Mouse (Mus musculus) erythroid progenitor cell, adult 5-6 weeks (primary cell): ENCODE results near the gene Twf1. TPM values are rescaled to one million over a fixed set of nuclear protein-coding genes. Genes with fewer than 3 reads are reported as not detected.
A peak's percentile ranks its signal among the peaks of the same experiment; 100 is the strongest.

Experiments
- ATAC-seq: replicated peaks from 2 replicates; pipeline ENCODE4 v1.8.0; 2016; ENCODE audit warnings: moderate number of reproducible peaks, mild to moderate bottlenecking, moderate TSS enrichment, inconsistent platforms; ENCODE audit not compliant: poor library complexity, low FRiP score, severe bottlenecking
- total RNA-seq, 2 experiments: library from RNA; stranded (forward) in 1 of 2; stranded (reverse) in 1 of 2; fragments of 150-400 nt in 1 of 2; fragments of 186-747, 209-891 nt in 1 of 2; gene quantifications; 2 replicates each; pipeline versions ENCODE4 v1.2.3 to v1.2.4; 2015 to 2017; ENCODE audit warnings: low replicate concordance in 2 of 2

The Twf1 gene
- total RNA-seq, 2 experiments from 2014 or later = 8.9 to 54.9 TPM

GRCm38 (mm10) chr15:94582000-94582593 lies 7.6 kb downstream of the Twf1 start:
- no peak for ATAC-seq

GRCm38 (mm10) chr15:94574566-94575268 lies 15.0 kb downstream of the Twf1 start:
- ATAC-seq = no peak

- no peak for ATAC-seq
Measured at GRCm38 (mm10) chr15:94572746-94573145, 16.9 kb downstream of the Twf1 start.

- ATAC-seq = no peak
Measured at GRCm38 (mm10) chr15:94571501-94571900, 18.2 kb downstream of the Twf1 start.

GRCm38 (mm10) chr15:94568496-94569182 lies 21.1 kb downstream of the Twf1 start:
- ATAC-seq = no peak

- ATAC-seq = 0 out of 2 replicates have a peak, but pooled peaks have one; percentile 25
Measured at GRCm38 (mm10) chr15:94565854-94566253, 23.8 kb downstream of the Twf1 start.

- no peak for ATAC-seq
Measured at GRCm38 (mm10) chr15:94564909-94565308, 24.8 kb downstream of the Twf1 start.

GRCm38 (mm10) chr15:94558895-94559656 lies 30.6 kb downstream of the Twf1 start:
- ATAC-seq = no peak

GRCm38 (mm10) chr15:94557442-94557841 lies 32.2 kb downstream of the Twf1 start:
- peak; percentile 73; the same call in 1 of the 2 replicates for ATAC-seq

GRCm38 (mm10) chr15:94553536-94553935 lies 36.2 kb downstream of the Twf1 start:
- no peak for ATAC-seq

- no peak for ATAC-seq
Measured at GRCm38 (mm10) chr15:94544844-94545243, 44.8 kb downstream of the Twf1 start.

- no peak for ATAC-seq
Measured at GRCm38 (mm10) chr15:94544052-94544636, 45.5 kb downstream of the Twf1 start.

- peak; percentile 99 for ATAC-seq
Measured at GRCm38 (mm10) chr15:94543409-94544051, 46.2 kb downstream of the Twf1 start, which contains the start of the genes Pus7l and Irak4. Pus7l (minus strand) TSS chr15:94543547. Irak4 (plus strand) TSS chr15:94543643.

- peak; percentile 53 for ATAC-seq
Measured at GRCm38 (mm10) chr15:94542567-94543408, 46.9 kb downstream of the Twf1 start.

GRCm38 (mm10) chr15:94539296-94539695 lies 50.4 kb downstream of the Twf1 start:
- no peak for ATAC-seq

- no peak for ATAC-seq
Measured at GRCm38 (mm10) chr15:94535521-94535920, 54.2 kb downstream of the Twf1 start.

- ATAC-seq = no peak
Measured at GRCm38 (mm10) chr15:94532956-94533355, 56.7 kb downstream of the Twf1 start.

GRCm38 (mm10) chr15:94532306-94532705 lies 57.4 kb downstream of the Twf1 start:
- no peak for ATAC-seq
